Mouse (Mus musculus): ENCODE data around the gene Ripply3. TPM values are rescaled to one million over a fixed set of nuclear protein-coding genes. Genes with fewer than 3 reads are reported as not detected.

The Ripply3 gene
- polyA plus RNA-seq, 1 experiment from 2014 or later, result 4.2 TPM

DNA sequence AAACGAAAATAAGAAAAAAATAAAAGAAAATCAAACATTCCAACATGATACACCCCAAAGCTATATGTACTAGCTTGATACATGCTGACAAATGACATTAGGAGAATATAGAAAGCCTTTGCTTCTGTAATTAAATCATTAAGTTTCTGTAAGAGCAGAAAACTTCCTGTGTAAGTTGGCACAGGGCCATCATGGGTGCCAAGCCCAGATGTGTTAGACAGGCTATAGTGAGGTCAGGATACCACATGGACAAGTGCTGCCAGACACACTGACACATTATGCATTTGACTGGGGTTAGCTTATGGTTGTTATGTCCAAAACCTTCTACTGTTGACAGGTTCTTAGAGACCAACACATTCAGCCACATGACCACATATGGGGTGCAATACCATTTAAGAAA, 13.0 kb upstream of the Ripply3 start:
- H3K27me3 ChIP-seq (replicated peaks), result no peaks in the 10 kb centered on the region
- H3K4me3 ChIP-seq, result no peak overlapping the region
- no peak for ATAC-seq (ENCODE audit: insufficient number of reproducible peaks, low FRiP score)
- no peaks in the 10 kb centered on the region for H3K9me3 ChIP-seq (replicated peaks)
- H3K4me2 ChIP-seq, result no peak overlapping the region
- WGBS, result 35% methylated on average over 1 of the region's 1 CpGs
- H3K27ac ChIP-seq (ENCODE audit: poor library complexity, severe bottlenecking), result no peak overlapping the region
- H3K4me1 ChIP-seq (replicated peaks), result peaks cover 13% of the 10 kb centered on the region
- H3K36me3 ChIP-seq, result no peaks in the 10 kb centered on the region
- H3K9ac ChIP-seq, result no peak overlapping the region

DNA sequence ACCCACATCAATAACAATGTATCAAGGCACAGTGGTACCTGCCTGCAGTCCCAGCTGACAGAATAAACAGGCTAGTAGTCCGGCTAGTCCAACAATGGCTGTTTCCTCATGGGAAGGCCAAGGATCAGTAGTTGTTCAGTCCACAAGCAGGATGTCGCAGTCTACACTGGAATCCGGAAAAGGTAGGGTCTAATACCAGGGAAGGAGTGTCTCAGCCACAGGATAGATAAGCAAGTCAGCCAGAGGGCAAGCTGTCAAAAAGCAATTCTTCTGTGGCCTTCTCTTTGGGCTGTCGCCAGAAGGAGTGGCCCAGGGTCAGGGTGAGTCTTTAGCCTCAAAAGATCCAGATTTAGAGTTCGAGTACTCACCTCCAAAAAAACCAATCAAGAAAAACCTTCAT, 10.5 kb upstream of the Ripply3 start:
- no peak for ATAC-seq (ENCODE audit: insufficient number of reproducible peaks, low FRiP score)
- H3K27ac ChIP-seq (ENCODE audit: poor library complexity, severe bottlenecking), result no peak overlapping the region
- H3K9me3 ChIP-seq (replicated peaks), result no peaks in the 10 kb centered on the region
- 56% methylated on average over 5 of the region's 5 CpGs for WGBS
- H3K4me1 ChIP-seq (replicated peaks), result peaks cover 5% of the 10 kb centered on the region; the same call in 1 of the 2 replicates
- H3K4me3 ChIP-seq, result no peak overlapping the region
- no peaks in the 10 kb centered on the region for H3K27me3 ChIP-seq (replicated peaks)
- H3K4me2 ChIP-seq, result no peak overlapping the region
- H3K36me3 ChIP-seq, result no peaks in the 10 kb centered on the region
- no peak overlapping the region for H3K9ac ChIP-seq

DNA sequence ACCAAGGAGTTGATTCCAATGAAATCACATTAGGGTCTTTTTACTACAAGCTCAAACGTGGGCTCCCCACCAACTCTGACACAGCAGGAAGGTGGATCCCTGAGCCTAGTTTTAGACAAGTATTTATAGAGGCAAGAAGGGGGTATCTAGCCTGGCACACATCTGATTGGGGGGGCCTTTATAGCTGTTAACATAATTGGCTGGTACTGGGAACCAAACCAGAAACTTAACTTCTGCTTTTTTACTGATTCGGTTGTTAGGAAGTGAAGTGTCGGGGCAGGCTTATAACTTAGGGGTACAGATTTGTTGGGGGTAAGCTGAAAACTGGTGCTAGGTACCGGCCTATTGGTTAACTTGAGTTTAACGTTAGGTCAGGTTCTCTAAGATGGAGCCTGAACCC, 8.0 kb upstream of the Ripply3 start:
- Histone ChIP-seq H3K4me2 (no peak overlapping the region), H3K27me3 (replicated peaks) (0 out of 2 replicates have a peak, but pooled peaks cover 3% of the 10 kb centered on the region), H3K9me3 (replicated peaks) (no peaks in the 10 kb centered on the region), H3K27ac (ENCODE audit: poor library complexity, severe bottlenecking) (no peak overlapping the region), H3K9ac (no peak overlapping the region), H3K4me1 (replicated peaks) (no peaks in the 10 kb centered on the region), H3K36me3 (no peaks in the 10 kb centered on the region), H3K4me3 (no peak overlapping the region)
- 78% methylated on average over 5 of the region's 5 CpGs for WGBS
- ATAC-seq (ENCODE audit: insufficient number of reproducible peaks, low FRiP score), result no peak

DNA sequence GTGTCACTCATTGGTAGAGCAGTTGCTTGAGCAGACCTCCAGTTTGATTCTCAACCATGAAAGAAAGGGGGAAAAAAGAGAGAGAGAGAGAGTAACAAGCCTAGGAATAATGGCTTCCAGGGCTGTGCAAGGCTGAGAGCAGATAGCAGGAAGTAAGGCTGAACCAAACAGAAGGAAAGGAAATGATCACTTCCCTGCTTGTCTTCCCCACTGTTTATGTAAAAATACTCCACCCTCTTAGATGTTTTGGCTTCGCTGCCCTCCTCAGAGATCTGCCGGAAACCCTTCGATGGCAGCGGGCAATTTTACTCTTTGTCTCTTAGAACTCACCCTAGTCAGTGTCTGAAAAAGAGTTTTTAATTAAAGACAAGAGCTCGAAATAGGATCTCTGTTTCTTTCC, 4.5 kb upstream of the Ripply3 start:
- H3K27me3 ChIP-seq (replicated peaks), result 0 out of 2 replicates have a peak, but pooled peaks cover 7% of the 10 kb centered on the region
- no peak overlapping the region for H3K4me2 ChIP-seq
- peaks cover 3% of the 10 kb centered on the region; the same call in 1 of the 2 replicates for H3K4me1 ChIP-seq (replicated peaks)
- 0 out of 2 replicates have a peak overlapping the region, but pooled peaks have one; percentile 4 for H3K27ac ChIP-seq (ENCODE audit: poor library complexity, severe bottlenecking)
- no peak overlapping the region for H3K4me3 ChIP-seq
- no peak overlapping the region for H3K9ac ChIP-seq
- no peaks in the 10 kb centered on the region for H3K9me3 ChIP-seq (replicated peaks)
- no peaks in the 10 kb centered on the region for H3K36me3 ChIP-seq
- no peak for ATAC-seq (ENCODE audit: insufficient number of reproducible peaks, low FRiP score)
- WGBS, result 51% methylated on average over 5 of the region's 5 CpGs

DNA sequence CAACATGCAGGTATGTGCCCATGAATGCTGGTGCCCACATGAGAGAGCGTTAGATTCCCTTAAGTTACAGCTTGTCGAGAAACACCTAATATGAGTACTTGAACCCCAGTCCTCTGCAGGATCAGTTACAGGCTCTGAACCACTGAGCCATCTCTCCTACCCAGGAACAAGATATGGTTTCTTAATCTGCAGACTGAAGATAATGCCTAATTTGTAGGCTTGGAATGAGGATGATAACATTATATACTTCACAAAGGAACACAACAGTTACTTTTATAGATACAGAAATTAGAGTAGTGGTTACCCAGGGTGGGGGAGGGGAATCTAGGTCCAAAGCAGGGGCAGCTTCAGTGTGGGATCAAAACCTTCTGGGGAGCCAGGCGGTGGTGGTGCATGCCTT, 2.2 kb upstream of the Ripply3 start:
- H3K4me2 ChIP-seq, result no peak overlapping the region
- 75% methylated on average over 3 of the region's 3 CpGs for WGBS
- no peak overlapping the region for H3K4me3 ChIP-seq
- no peak overlapping the region for H3K9ac ChIP-seq
- no peak overlapping the region for H3K27ac ChIP-seq (ENCODE audit: poor library complexity, severe bottlenecking)
- H3K9me3 ChIP-seq (replicated peaks), result no peaks in the 10 kb centered on the region
- H3K36me3 ChIP-seq, result no peaks in the 10 kb centered on the region
- H3K4me1 ChIP-seq (replicated peaks), result peaks cover 3% of the 10 kb centered on the region; the same call in 1 of the 2 replicates
- ATAC-seq (ENCODE audit: insufficient number of reproducible peaks, low FRiP score), result no peak
- peaks cover 7% of the 10 kb centered on the region; the same call in 1 of the 2 replicates for H3K27me3 ChIP-seq (replicated peaks)

DNA sequence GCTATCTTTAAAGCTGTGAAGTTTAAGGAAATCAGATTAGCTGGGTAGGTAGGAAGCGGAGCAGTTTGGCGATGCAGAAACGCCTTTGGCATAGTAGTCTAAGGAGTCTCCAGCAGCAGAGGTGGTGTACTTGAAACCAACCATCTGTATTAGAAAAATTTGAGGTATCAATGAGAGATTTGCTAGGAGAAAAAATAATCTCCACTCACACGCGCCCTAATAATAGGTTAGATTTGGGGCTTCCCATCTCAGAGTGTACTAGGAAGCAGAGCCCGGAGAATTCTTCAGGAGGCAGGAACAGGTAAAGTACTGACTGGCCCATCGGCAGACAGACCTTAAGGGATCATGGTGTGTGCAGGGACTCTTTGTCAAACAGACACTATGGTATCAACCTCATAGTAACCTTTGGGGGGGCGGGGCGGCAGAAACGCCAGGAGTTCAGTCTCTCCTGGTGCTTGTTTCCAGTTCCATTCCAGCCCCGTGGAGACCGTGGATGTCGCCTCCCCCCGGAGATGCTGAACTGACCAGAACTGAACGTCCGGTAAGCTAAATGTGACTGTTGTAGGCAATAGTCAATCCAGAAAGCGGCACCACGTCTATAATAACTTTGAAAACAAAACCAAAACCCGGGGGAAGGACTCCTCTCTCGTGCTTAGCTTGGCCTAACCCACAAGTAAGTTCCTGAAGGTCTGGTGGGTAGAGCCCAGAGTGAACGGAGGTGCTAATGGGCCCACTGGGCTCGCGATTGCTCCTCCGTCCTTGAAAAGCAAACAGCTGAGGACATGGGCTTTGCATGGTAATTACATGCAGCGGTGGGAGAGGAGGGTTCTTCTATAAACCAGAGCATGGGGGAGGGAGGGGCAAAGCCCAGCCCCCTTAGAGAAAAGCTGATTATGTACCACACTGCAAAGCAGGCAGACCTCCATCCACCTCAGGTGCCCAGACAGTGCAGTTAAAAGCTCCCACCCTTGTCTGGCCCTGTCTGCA, 954 bp downstream of the Ripply3 start:
- Histone ChIP-seq H3K4me3 (peak overlapping the region; percentile 54), H3K9me3 (replicated peaks) (no peaks in the 10 kb centered on the region), H3K27ac (ENCODE audit: poor library complexity, severe bottlenecking) (no peak overlapping the region), H3K27me3 (replicated peaks) (peaks cover 7% of the 10 kb centered on the region; the same call in 1 of the 2 replicates), H3K4me1 (replicated peaks) (peaks cover 3% of the 10 kb centered on the region; the same call in 1 of the 2 replicates), H3K9ac (peak overlapping the region; percentile 76; the same call in 1 of the 2 replicates), H3K36me3 (no peaks in the 10 kb centered on the region), H3K4me2 (peak overlapping the region; percentile 77)
- no peak for ATAC-seq (ENCODE audit: insufficient number of reproducible peaks, low FRiP score)
- 13% methylated on average over 25 of the region's 25 CpGs for WGBS

DNA sequence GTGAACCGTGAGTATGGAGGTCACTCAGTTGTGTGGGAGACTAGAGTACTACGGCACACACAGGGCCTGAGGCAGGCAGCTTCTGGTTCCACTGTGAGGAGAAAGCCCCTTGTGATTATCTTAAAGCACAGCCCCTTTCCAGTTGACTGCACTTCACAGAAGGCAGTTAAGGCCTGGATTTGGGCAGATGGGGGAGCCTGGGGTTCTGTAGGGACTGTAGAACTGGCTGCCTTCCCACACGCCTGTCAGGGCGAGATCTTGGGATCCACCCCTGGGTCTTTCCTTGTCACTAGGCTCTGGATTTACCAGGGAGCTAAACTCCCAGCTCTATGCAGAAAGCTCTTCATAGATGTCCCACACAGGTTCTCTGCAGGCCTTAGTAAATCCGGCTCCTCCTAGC, 2.2 kb downstream of the Ripply3 start:
- 78% methylated on average over 5 of the region's 5 CpGs for WGBS
- H3K27ac ChIP-seq (ENCODE audit: poor library complexity, severe bottlenecking), result no peak overlapping the region
- H3K4me3 ChIP-seq, result no peak overlapping the region
- no peaks in the 10 kb centered on the region for H3K36me3 ChIP-seq
- H3K4me1 ChIP-seq (replicated peaks), result peaks cover 3% of the 10 kb centered on the region; the same call in 1 of the 2 replicates
- no peaks in the 10 kb centered on the region for H3K9me3 ChIP-seq (replicated peaks)
- no peak overlapping the region for H3K4me2 ChIP-seq
- no peak for ATAC-seq (ENCODE audit: insufficient number of reproducible peaks, low FRiP score)
- peaks cover 3% of the 10 kb centered on the region; the same call in 1 of the 2 replicates for H3K27me3 ChIP-seq (replicated peaks)
- H3K9ac ChIP-seq, result no peak overlapping the region

DNA sequence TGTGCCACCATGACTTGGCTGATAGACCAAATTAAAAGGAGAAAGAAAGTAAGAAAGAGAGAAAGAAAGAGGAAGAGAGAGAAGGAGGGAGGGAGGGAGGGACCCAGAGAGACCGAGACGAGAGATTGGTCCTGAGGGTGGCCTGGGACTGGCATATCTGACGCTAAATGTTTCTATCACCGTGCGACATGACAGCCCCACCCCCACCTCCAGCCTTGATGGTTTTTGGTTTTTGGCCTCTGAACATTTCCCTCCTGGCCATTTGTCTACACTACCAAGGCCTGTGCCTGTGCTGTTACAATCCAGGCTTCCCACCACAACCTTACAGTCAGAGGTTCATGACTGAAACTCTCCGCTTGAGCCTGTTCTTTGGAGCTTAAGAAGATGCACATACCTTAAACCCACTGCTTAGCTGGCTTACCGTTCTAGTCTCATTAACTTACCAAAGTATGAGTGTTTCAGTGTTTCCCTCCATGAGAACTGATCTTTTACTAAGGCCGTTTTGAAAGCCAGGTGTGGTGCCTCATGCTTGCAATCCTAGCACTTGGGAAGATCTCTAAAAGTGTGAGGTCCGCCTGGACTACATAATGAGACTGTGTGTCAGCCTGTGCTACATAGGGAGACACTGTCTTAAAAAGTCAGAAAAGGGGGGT, 3.1 kb downstream of the Ripply3 start:
- Histone ChIP-seq H3K4me2 (no peak overlapping the region), H3K27me3 (replicated peaks) (peaks cover 3% of the 10 kb centered on the region; the same call in 1 of the 2 replicates), H3K9me3 (replicated peaks) (no peaks in the 10 kb centered on the region), H3K36me3 (no peaks in the 10 kb centered on the region), H3K4me1 (replicated peaks) (peaks cover 3% of the 10 kb centered on the region; the same call in 1 of the 2 replicates), H3K4me3 (no peak overlapping the region), H3K27ac (ENCODE audit: poor library complexity, severe bottlenecking) (no peak overlapping the region), H3K9ac (no peak overlapping the region)
- 79% methylated on average over 9 of the region's 9 CpGs for WGBS
- ATAC-seq (ENCODE audit: insufficient number of reproducible peaks, low FRiP score), result no peak

DNA sequence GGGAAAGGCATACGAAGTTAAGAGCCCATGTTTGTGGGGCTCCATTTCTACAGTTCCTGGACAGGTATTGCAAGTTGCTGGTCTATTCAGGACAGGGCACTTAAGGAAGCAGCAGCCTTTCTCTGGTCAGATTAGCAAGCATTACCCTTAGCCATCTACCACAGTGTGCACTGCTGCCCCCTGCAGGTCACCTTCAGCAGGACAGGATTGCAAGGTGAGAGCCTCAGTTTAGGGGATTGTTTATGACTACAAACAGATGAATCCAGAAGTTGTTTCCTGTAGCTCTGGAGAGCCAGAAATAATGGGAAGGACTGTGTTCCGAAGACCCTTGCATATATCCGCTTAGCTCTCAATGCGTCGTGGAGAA, 3.6 kb downstream of the Ripply3 start:
- peaks cover 3% of the 10 kb centered on the region; the same call in 1 of the 2 replicates for H3K4me1 ChIP-seq (replicated peaks)
- 59% methylated on average over 5 of the region's 5 CpGs for WGBS
- no peak overlapping the region for H3K27ac ChIP-seq (ENCODE audit: poor library complexity, severe bottlenecking)
- ATAC-seq (ENCODE audit: insufficient number of reproducible peaks, low FRiP score), result no peak
- H3K9ac ChIP-seq, result no peak overlapping the region
- no peak overlapping the region for H3K4me3 ChIP-seq
- no peaks in the 10 kb centered on the region for H3K36me3 ChIP-seq
- H3K4me2 ChIP-seq, result no peak overlapping the region
- H3K27me3 ChIP-seq (replicated peaks), result peaks cover under 1% of the 10 kb centered on the region; the same call in 1 of the 2 replicates
- no peaks in the 10 kb centered on the region for H3K9me3 ChIP-seq (replicated peaks)

DNA sequence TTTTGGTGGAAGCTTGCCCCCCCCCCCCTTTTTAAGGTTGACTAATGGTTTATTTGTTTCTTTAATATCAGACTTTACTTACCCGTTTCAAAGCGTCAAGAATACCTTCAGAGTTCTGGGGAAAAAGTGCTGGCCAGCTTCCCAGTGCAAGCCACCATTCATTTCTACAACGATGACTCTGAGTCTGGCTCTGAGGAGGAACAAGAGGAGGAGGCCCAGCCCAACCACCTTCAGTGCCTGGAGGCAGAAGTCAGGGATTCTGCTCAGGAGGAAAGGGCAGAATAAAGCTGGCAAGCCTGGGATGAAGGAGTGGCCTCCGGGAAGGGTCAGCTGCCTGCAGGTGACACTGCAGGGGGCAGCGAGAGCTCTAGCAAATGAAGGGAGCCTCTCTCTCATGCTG, 7.4 kb downstream of the Ripply3 start:
- Histone ChIP-seq H3K36me3 (no peaks in the 10 kb centered on the region), H3K4me2 (no peak overlapping the region), H3K9ac (no peak overlapping the region), H3K9me3 (replicated peaks) (no peaks in the 10 kb centered on the region), H3K27ac (ENCODE audit: poor library complexity, severe bottlenecking) (no peak overlapping the region), H3K4me3 (no peak overlapping the region), H3K27me3 (replicated peaks) (no peaks in the 10 kb centered on the region; the same call in 1 of the 2 replicates), H3K4me1 (replicated peaks) (no peaks in the 10 kb centered on the region)
- no peak for ATAC-seq (ENCODE audit: insufficient number of reproducible peaks, low FRiP score)
- WGBS, result 42% methylated on average over 5 of the region's 5 CpGs

All from heart, embryonic 12.5 days (tissue).